Mouse (Mus musculus) CD8-positive naive resting alpha-beta T cell, adult 2 months (primary cell): Measurements from ENCODE around the gene Zfp800.

Experiments
- DNase-seq, 2 experiments: peaks; one replicate each; pipeline ENCODE4 v3.0.0; 2022; ENCODE audit warnings: low read depth in 2 of 2, low spot score in 2 of 2

Zfp800 gene

GRCm38 (mm10) chr6:28218386-28218785, 179.4 kb downstream of the Zfp800 start:
- no peak for DNase-seq

- no peak for DNase-seq
These were observed 182.4 kb downstream of the Zfp800 start for GRCm38 (mm10) chr6:28215268-28215954.

- no peak for DNase-seq
These were observed 183.0 kb downstream of the Zfp800 start for GRCm38 (mm10) chr6:28214658-28215267.

- DNase-seq, result no peak
These were observed 194.4 kb downstream of the Zfp800 start for GRCm38 (mm10) chr6:28203454-28203853.

GRCm38 (mm10) chr6:28202833-28203232, 195.0 kb downstream of the Zfp800 start:
- no peak for DNase-seq

- DNase-seq, result no peak
These were observed 203.9 kb downstream of the Zfp800 start for GRCm38 (mm10) chr6:28193901-28194300.

GRCm38 (mm10) chr6:28191935-28192334, 205.9 kb downstream of the Zfp800 start:
- no peak for DNase-seq
